Mouse (Mus musculus) spleen, embryonic (tissue): Measurements from ENCODE around the gene Snx5.

Experiments used
- CTCF ChIA-PET: fragments of 350-600 bp; sonication (Branson Sonifier 250); formaldehyde crosslinking; loops from one replicate; lab custom pipeline; 2022; lab: Charles Lee

The Snx5 gene

GRCm38 (mm10) chr2:144267731-144268015, 3.0 kb downstream of the Snx5 start:
- CTCF ChIA-PET = no interaction called here

- CTCF ChIA-PET = interaction anchor here (0.6 to 0.7 kb wide), 3 partner anchors 8 to 259 kb away, joined by 5 to 9 read pairs (median 7); no protein-coding TSS in a partner anchor
These were observed 3.5 kb downstream of the Snx5 start for GRCm38 (mm10) chr2:144267004-144267730.

GRCm38 (mm10) chr2:144265916-144266683, 4.6 kb downstream of the Snx5 start:
- CTCF ChIA-PET = interaction anchor here (0.7 kb wide), 1 partner anchor 42 kb away, joined by 9 read pairs; no protein-coding TSS in a partner anchor

- CTCF ChIA-PET = no interaction called here
These were observed 5.6 kb downstream of the Snx5 start for GRCm38 (mm10) chr2:144265120-144265488.

GRCm38 (mm10) chr2:144264398-144265119, 6.1 kb downstream of the Snx5 start:
- CTCF ChIA-PET = no interaction called here

- CTCF ChIA-PET = no interaction called here
These were observed 7.9 kb downstream of the Snx5 start for GRCm38 (mm10) chr2:144262837-144263236.

GRCm38 (mm10) chr2:144250111-144250510, 20.6 kb downstream of the Snx5 start:
- CTCF ChIA-PET = interaction anchor here (0.6 kb wide), 1 partner anchor 21 kb away, joined by 3 read pairs; no protein-coding TSS in a partner anchor

- CTCF ChIA-PET = interaction anchor here (0.6 kb wide), 1 partner anchor 34 kb away, joined by 9 read pairs; no protein-coding TSS in a partner anchor
These were observed 21.9 kb downstream of the Snx5 start for GRCm38 (mm10) chr2:144248613-144249376.

- CTCF ChIA-PET = interaction anchor here (1.2 kb wide), 1 partner anchor 14 kb away, joined by 3 read pairs; no protein-coding TSS in a partner anchor
These were observed 23.2 kb downstream of the Snx5 start for GRCm38 (mm10) chr2:144247337-144247978.

- CTCF ChIA-PET = interaction anchor here (0.6 to 0.7 kb wide), 2 partner anchors 15 to 31 kb away, joined by 3 to 5 read pairs; no protein-coding TSS in a partner anchor
These were observed 24.4 kb downstream of the Snx5 start for GRCm38 (mm10) chr2:144246270-144246669.

GRCm38 (mm10) chr2:144245464-144245863, 25.2 kb downstream of the Snx5 start:
- CTCF ChIA-PET = interaction anchor here (0.6 to 0.8 kb wide), 2 partner anchors 8 to 10 kb away, joined by 3 to 7 read pairs; no protein-coding TSS in a partner anchor

- CTCF ChIA-PET = no interaction called here
These were observed 30.4 kb downstream of the Snx5 start for GRCm38 (mm10) chr2:144240095-144240899.

GRCm38 (mm10) chr2:144239318-144239717, 31.4 kb downstream of the Snx5 start:
- CTCF ChIA-PET = no interaction called here

GRCm38 (mm10) chr2:144238341-144238740, 32.4 kb downstream of the Snx5 start:
- CTCF ChIA-PET = interaction anchor here (0.7 kb wide), 1 partner anchor 9 kb away, joined by 6 read pairs; no protein-coding TSS in a partner anchor

- CTCF ChIA-PET = interaction anchor here (0.7 kb wide), 1 partner anchor 8 kb away, joined by 7 read pairs; no protein-coding TSS in a partner anchor
These were observed 33.7 kb downstream of the Snx5 start for GRCm38 (mm10) chr2:144236791-144237584.

- CTCF ChIA-PET = interaction anchor here (0.6 to 1.0 kb wide), 2 partner anchors 10 to 16 kb away, joined by 3 read pairs; no protein-coding TSS in a partner anchor
These were observed 34.9 kb downstream of the Snx5 start for GRCm38 (mm10) chr2:144235776-144236175.

- CTCF ChIA-PET = interaction anchor here (0.9 kb wide), 1 partner anchor 14 kb away, joined by 3 read pairs; no protein-coding TSS in a partner anchor
These were observed 37.2 kb downstream of the Snx5 start for GRCm38 (mm10) chr2:144233534-144233933.

GRCm38 (mm10) chr2:144231115-144231514, 39.6 kb downstream of the Snx5 start:
- CTCF ChIA-PET = no interaction called here
